Mouse (Mus musculus): ENCODE data around the gene Efemp1. TPM values are rescaled to one million over a fixed set of nuclear protein-coding genes. Genes with fewer than 3 reads are reported as not detected.

The Efemp1 gene
- polyA plus RNA-seq, 1 experiment = not detected

GRCm38 (mm10) chr11:28908908-28909545 is 56.0 kb downstream of the Efemp1 start:
- no peak overlapping the region for H3K4me3 ChIP-seq (replicated peaks)
- no peaks in the 10 kb centered on the region for H3K36me3 ChIP-seq (ENCODE audit: control insufficient read depth)
- H3K4me1 ChIP-seq (ENCODE audit: control insufficient read depth) = no peaks in the 10 kb centered on the region
- no peaks in the 10 kb centered on the region for H3K9me3 ChIP-seq (ENCODE audit: control insufficient read depth, low read length)
- no peaks in the 10 kb centered on the region for H3K27me3 ChIP-seq (ENCODE audit: control insufficient read depth)
- no peak for TF ChIP-seq TAL1 (IDR thresholded peaks at IDR 0.05; ENCODE audit: low read length)
- no peak for TF ChIP-seq GATA1 (IDR thresholded peaks at IDR 0.05; ENCODE audit: low read length)

GRCm38 (mm10) chr11:28912469-28913138 is 59.6 kb downstream of the Efemp1 start:
- no peaks in the 10 kb centered on the region for H3K9me3 ChIP-seq (ENCODE audit: control insufficient read depth, low read length)
- no peaks in the 10 kb centered on the region for H3K27me3 ChIP-seq (ENCODE audit: control insufficient read depth)
- no peaks in the 10 kb centered on the region for H3K4me1 ChIP-seq (ENCODE audit: control insufficient read depth)
- H3K36me3 ChIP-seq (ENCODE audit: control insufficient read depth) = no peaks in the 10 kb centered on the region
- TF ChIP-seq TAL1 (IDR thresholded peaks at IDR 0.05; ENCODE audit: low read length) (no peak), GATA1 (IDR thresholded peaks at IDR 0.05; ENCODE audit: low read length) (no peak)
- H3K4me3 ChIP-seq (replicated peaks) = no peak overlapping the region

GRCm38 (mm10) chr11:28934449-28934848 is 81.4 kb downstream of the Efemp1 start:
- H3K4me1 ChIP-seq (ENCODE audit: control insufficient read depth) = no peaks in the 10 kb centered on the region
- no peaks in the 10 kb centered on the region for H3K36me3 ChIP-seq (ENCODE audit: control insufficient read depth)
- H3K27me3 ChIP-seq (ENCODE audit: control insufficient read depth) = no peaks in the 10 kb centered on the region
- H3K4me3 ChIP-seq (replicated peaks) = no peak overlapping the region
- no peak for TF ChIP-seq GATA1 (IDR thresholded peaks at IDR 0.05; ENCODE audit: low read length)
- no peak for TF ChIP-seq TAL1 (IDR thresholded peaks at IDR 0.05; ENCODE audit: low read length)
- H3K9me3 ChIP-seq (ENCODE audit: control insufficient read depth, low read length) = no peaks in the 10 kb centered on the region

GRCm38 (mm10) chr11:28939651-28940050 is 86.6 kb downstream of the Efemp1 start:
- Histone ChIP-seq H3K36me3 (ENCODE audit: control insufficient read depth) (no peaks in the 10 kb centered on the region), H3K27me3 (ENCODE audit: control insufficient read depth) (no peaks in the 10 kb centered on the region), H3K4me1 (ENCODE audit: control insufficient read depth) (no peaks in the 10 kb centered on the region), H3K4me3 (replicated peaks) (no peak overlapping the region), H3K9me3 (ENCODE audit: control insufficient read depth, low read length) (no peaks in the 10 kb centered on the region)
- no peak for TF ChIP-seq GATA1 (IDR thresholded peaks at IDR 0.05; ENCODE audit: low read length)
- no peak for TF ChIP-seq TAL1 (IDR thresholded peaks at IDR 0.05; ENCODE audit: low read length)

- H3K9me3 ChIP-seq (ENCODE audit: control insufficient read depth, low read length) = no peaks in the 10 kb centered on the region
- no peak overlapping the region for H3K4me3 ChIP-seq (replicated peaks)
- TF ChIP-seq TAL1 (IDR thresholded peaks at IDR 0.05; ENCODE audit: low read length) (no peak), GATA1 (IDR thresholded peaks at IDR 0.05; ENCODE audit: low read length) (no peak)
Measured at GRCm38 (mm10) chr11:28951586-28952210, 98.7 kb downstream of the Efemp1 start.

GRCm38 (mm10) chr11:28954673-28955304 is 101.8 kb downstream of the Efemp1 start:
- TF ChIP-seq TAL1 (IDR thresholded peaks at IDR 0.05; ENCODE audit: low read length) = no peak
- TF ChIP-seq GATA1 (IDR thresholded peaks at IDR 0.05; ENCODE audit: low read length) = no peak
- peaks cover 2% of the 10 kb centered on the region; the same call in 1 of the 2 replicates for H3K9me3 ChIP-seq (ENCODE audit: control insufficient read depth, low read length)
- H3K4me1 ChIP-seq (ENCODE audit: control insufficient read depth) = no peaks in the 10 kb centered on the region
- no peaks in the 10 kb centered on the region for H3K27me3 ChIP-seq (ENCODE audit: control insufficient read depth)
- H3K36me3 ChIP-seq (ENCODE audit: control insufficient read depth) = no peaks in the 10 kb centered on the region
- no peak overlapping the region for H3K4me3 ChIP-seq (replicated peaks)

More at GRCm38 (mm10) chr11:28951586-28952210, 98.7 kb downstream of the Efemp1 start:
- Histone ChIP-seq H3K36me3 (ENCODE audit: control insufficient read depth) (no peaks in the 10 kb centered on the region), H3K27me3 (ENCODE audit: control insufficient read depth) (no peaks in the 10 kb centered on the region), H3K4me1 (ENCODE audit: control insufficient read depth) (no peaks in the 10 kb centered on the region)

- peaks cover 2% of the 10 kb centered on the region; the same call in 1 of the 2 replicates for H3K9me3 ChIP-seq (ENCODE audit: control insufficient read depth, low read length)
- H3K4me3 ChIP-seq (replicated peaks) = no peak overlapping the region
- no peak for TF ChIP-seq TAL1 (IDR thresholded peaks at IDR 0.05; ENCODE audit: low read length)
- no peak for TF ChIP-seq GATA1 (IDR thresholded peaks at IDR 0.05; ENCODE audit: low read length)
- H3K27me3 ChIP-seq (ENCODE audit: control insufficient read depth) = no peaks in the 10 kb centered on the region
- H3K36me3 ChIP-seq (ENCODE audit: control insufficient read depth) = no peaks in the 10 kb centered on the region
- H3K4me1 ChIP-seq (ENCODE audit: control insufficient read depth) = no peaks in the 10 kb centered on the region
Measured at GRCm38 (mm10) chr11:28955305-28955701, 102.3 kb downstream of the Efemp1 start.

- no peak overlapping the region for H3K4me3 ChIP-seq (replicated peaks)
- H3K9me3 ChIP-seq (ENCODE audit: control insufficient read depth, low read length) = peaks cover 2% of the 10 kb centered on the region; the same call in 1 of the 2 replicates
- H3K27me3 ChIP-seq (ENCODE audit: control insufficient read depth) = no peaks in the 10 kb centered on the region
- no peaks in the 10 kb centered on the region for H3K4me1 ChIP-seq (ENCODE audit: control insufficient read depth)
- no peaks in the 10 kb centered on the region for H3K36me3 ChIP-seq (ENCODE audit: control insufficient read depth)
- TF ChIP-seq TAL1 (IDR thresholded peaks at IDR 0.05; ENCODE audit: low read length) (no peak), GATA1 (IDR thresholded peaks at IDR 0.05; ENCODE audit: low read length) (no peak)
Measured at GRCm38 (mm10) chr11:28961381-28961780, 108.4 kb downstream of the Efemp1 start.

All from erythroblast, embryonic 14.5 days (primary cell).